Mouse (Mus musculus) embryonic facial prominence, embryonic 13.5 days (tissue): ENCODE measurements around the gene Olfr649. TPM values are rescaled to one million over a fixed set of nuclear protein-coding genes. Genes with fewer than 3 reads are reported as not detected.

ENCODE experiments used
- ATAC-seq: fragments of 200-750 bp; cut with Nextera tagmentation; 2 replicates; pipeline ENCODE4 v1.8.0; 2017; ENCODE audit warnings: low read depth; ENCODE audit not compliant: insufficient number of reproducible peaks, insufficient read depth, low FRiP score, low TSS enrichment
- H3K27ac ChIP-seq: fragments of 300-500 bp; sonication (generic); 2 replicates; pipeline ENCODE4 v1.5.1; 2015; ENCODE audit warnings: moderate library complexity, mild to moderate bottlenecking, inconsistent platforms
- H3K27me3 ChIP-seq: fragments of 300-500 bp; sonication (generic); 2 replicates; pipeline ENCODE4 v1.6.1; 2015; ENCODE audit warnings: mild to moderate bottlenecking, inconsistent platforms
- H3K36me3 ChIP-seq: fragments of 300-500 bp; sonication (generic); 2 replicates; pipeline ENCODE4 v1.6.1; 2015; ENCODE audit warnings: mild to moderate bottlenecking, inconsistent platforms
- H3K4me1 ChIP-seq: fragments of 300-500 bp; sonication (generic); 2 replicates; pipeline ENCODE4 v1.6.1; 2015; ENCODE audit warnings: inconsistent platforms
- H3K4me2 ChIP-seq: fragments of 300-500 bp; sonication (generic); 2 replicates; pipeline ENCODE4 v1.6.1; 2015; ENCODE audit warnings: moderate library complexity, mild to moderate bottlenecking, inconsistent platforms
- H3K4me3 ChIP-seq: fragments of 300-500 bp; sonication (generic); 2 replicates; pipeline ENCODE4 v1.5.1; 2015; ENCODE audit warnings: mild to moderate bottlenecking, inconsistent platforms
- H3K9ac ChIP-seq: fragments of 300-500 bp; sonication (generic); 2 replicates; pipeline ENCODE4 v1.6.1; 2015; ENCODE audit warnings: mild to moderate bottlenecking, inconsistent platforms
- H3K9me3 ChIP-seq: fragments of 300-500 bp; sonication (generic); 2 replicates; pipeline ENCODE4 v1.6.1; 2016; ENCODE audit warnings: inconsistent platforms
- WGBS: fragments of 180-500 bp; shearing (Covaris S2); methylation state at CpG from one replicate; pipeline ENCODE4 v1.1.7; 2015; ENCODE audit warnings: mixed read lengths; 5-methylcytosine and 5-hydroxymethylcytosine counted together
- polyA plus RNA-seq: library from polyadenylated mRNA; unstranded; fragments of >200 nt; fragmentation: Nextera tagmentation; extraction: Ambion mirVana; gene quantifications from 2 replicates; pipeline ENCODE4 v1.2.1, GENCODE M21; 2015

Gene Olfr649
- polyA plus RNA-seq, 1 experiment from 2014 or later: not detected

DNA sequence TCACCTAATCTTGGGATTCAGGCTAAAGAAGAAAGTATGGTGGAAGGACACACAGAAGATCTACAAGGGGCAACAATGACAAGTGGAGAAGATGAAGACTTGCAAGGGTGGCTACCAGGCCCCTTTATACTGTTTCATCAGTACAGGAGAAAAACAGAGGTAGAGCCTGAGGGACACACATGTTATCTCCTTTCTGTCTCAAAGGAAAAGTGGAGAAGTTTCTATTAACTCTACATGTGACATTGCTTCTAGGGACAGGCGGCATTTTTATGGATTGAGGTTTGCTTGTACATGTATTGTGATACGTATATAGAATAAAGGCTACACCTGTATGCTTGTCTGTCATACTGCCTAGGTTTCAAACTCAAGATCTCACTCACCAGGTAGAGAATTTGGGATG lies 12.5 kb downstream of the Olfr649 start, which contains the start of gene Olfr648:
Olfr648 (minus strand) TSS at position 101 of the 400 bp plus-strand sequence.
- no peaks in the 10 kb centered on the region for H3K36me3 ChIP-seq
- H3K9ac ChIP-seq: no peak within 1 kb of the TSS
- no peak within 1 kb of the TSS for H3K27ac ChIP-seq
- H3K9me3 ChIP-seq: no peaks in the 10 kb centered on the region
- H3K4me1 ChIP-seq: no peaks in the 10 kb centered on the region
- no peak within 1 kb of the TSS for H3K4me3 ChIP-seq
- no peak for ATAC-seq
- no peaks in the 10 kb centered on the region for H3K27me3 ChIP-seq
- no peak within 1 kb of the TSS for H3K4me2 ChIP-seq
- WGBS: 88% methylated on average over 2 of the region's 2 CpGs

- Histone ChIP-seq H3K27me3 (no peaks in the 10 kb centered on the region), H3K4me2 (no peak overlapping the region), H3K9ac (no peak overlapping the region), H3K36me3 (no peaks in the 10 kb centered on the region), H3K4me1 (no peaks in the 10 kb centered on the region), H3K27ac (no peak overlapping the region), H3K4me3 (no peak overlapping the region), H3K9me3 (no peaks in the 10 kb centered on the region)
- WGBS: 89% methylated on average over 1 of the region's 1 CpGs
- ATAC-seq: no peak
Observed at GRCm38 (mm10) chr7:104179074-104179473, 16.7 kb downstream of the Olfr649 start.

- H3K36me3 ChIP-seq: no peaks in the 10 kb centered on the region
- 73% methylated on average over 5 of the region's 5 CpGs for WGBS
- H3K27me3 ChIP-seq: no peaks in the 10 kb centered on the region
- no peak overlapping the region for H3K9ac ChIP-seq
- H3K4me3 ChIP-seq: no peak overlapping the region
- H3K27ac ChIP-seq: no peak overlapping the region
- no peak for ATAC-seq
- no peak overlapping the region for H3K4me2 ChIP-seq
- H3K4me1 ChIP-seq: no peaks in the 10 kb centered on the region
- H3K9me3 ChIP-seq: no peaks in the 10 kb centered on the region
Observed at GRCm38 (mm10) chr7:104178422-104179054, 17.2 kb downstream of the Olfr649 start.

DNA sequence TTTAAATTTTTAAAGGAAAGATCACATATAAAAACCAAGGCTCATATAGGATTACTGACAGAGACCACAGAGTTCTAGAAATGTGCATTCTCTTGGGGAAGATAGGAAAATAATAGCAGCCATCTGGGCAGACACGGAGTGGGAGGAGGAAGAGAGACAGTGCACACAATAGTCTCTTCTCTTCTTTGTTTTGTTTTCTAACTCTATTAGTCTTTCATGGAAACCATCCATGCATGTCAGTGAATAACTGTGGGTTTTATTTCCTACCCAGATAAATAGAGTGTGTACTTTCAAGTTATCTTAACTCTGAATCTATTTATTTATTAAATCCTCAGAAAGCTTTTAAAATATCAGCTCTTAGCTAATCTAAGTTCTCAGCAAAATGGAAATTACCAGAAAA lies 20.7 kb downstream of the Olfr649 start:
- H3K4me2 ChIP-seq: no peak overlapping the region
- H3K27ac ChIP-seq: no peak overlapping the region
- no peaks in the 10 kb centered on the region for H3K27me3 ChIP-seq
- H3K4me1 ChIP-seq: no peaks in the 10 kb centered on the region
- ATAC-seq: no peak
- H3K4me3 ChIP-seq: no peak overlapping the region
- H3K36me3 ChIP-seq: no peaks in the 10 kb centered on the region
- 42% methylated on average over 1 of the region's 1 CpGs for WGBS
- H3K9me3 ChIP-seq: no peaks in the 10 kb centered on the region
- H3K9ac ChIP-seq: no peak overlapping the region

- no peaks in the 10 kb centered on the region for H3K4me1 ChIP-seq
- H3K27ac ChIP-seq: no peak overlapping the region
- no peak overlapping the region for H3K4me3 ChIP-seq
- WGBS: 75% methylated on average over 6 of the region's 6 CpGs
- no peak overlapping the region for H3K9ac ChIP-seq
- H3K36me3 ChIP-seq: no peaks in the 10 kb centered on the region
- H3K27me3 ChIP-seq: no peaks in the 10 kb centered on the region
- no peaks in the 10 kb centered on the region for H3K9me3 ChIP-seq
- H3K4me2 ChIP-seq: no peak overlapping the region
- ATAC-seq: no peak
Observed at GRCm38 (mm10) chr7:104169634-104170204, 26.1 kb downstream of the Olfr649 start.

- Histone ChIP-seq H3K4me3 (no peak overlapping the region), H3K9me3 (no peaks in the 10 kb centered on the region), H3K27me3 (no peaks in the 10 kb centered on the region), H3K4me2 (no peak overlapping the region), H3K9ac (no peak overlapping the region), H3K36me3 (no peaks in the 10 kb centered on the region), H3K4me1 (no peaks in the 10 kb centered on the region), H3K27ac (no peak overlapping the region)
- 88% methylated on average over 6 of the region's 6 CpGs for WGBS
- ATAC-seq: no peak
Observed at GRCm38 (mm10) chr7:104167105-104167504, 28.7 kb downstream of the Olfr649 start.

- no peak for ATAC-seq
- WGBS: 81% methylated on average over 2 of the region's 2 CpGs
Observed at GRCm38 (mm10) chr7:104150456-104150855, 45.3 kb downstream of the Olfr649 start, which contains the start of gene Ubqlnl. Gene Ubqlnl, minus strand, starts transcription at chr7:104150556.

DNA sequence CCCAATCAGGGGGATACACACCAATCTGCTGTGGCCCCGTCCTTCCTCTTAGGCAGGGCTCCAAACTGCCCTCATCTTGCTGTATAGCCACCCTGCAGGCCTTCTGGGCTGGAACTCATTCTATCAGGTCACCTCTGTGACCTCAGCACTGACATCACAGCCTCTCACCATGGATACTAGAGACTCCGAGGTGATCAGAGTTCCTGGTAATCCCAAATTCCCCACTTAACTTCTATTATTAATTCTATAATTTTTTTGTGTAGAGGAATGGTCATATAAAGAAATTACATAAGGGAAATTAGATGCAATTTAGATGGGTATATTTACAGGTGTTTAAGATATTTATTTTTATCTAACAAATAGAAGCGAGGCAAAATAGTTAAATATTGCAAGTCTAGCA lies 52.6 kb downstream of the Olfr649 start, which contains the start of gene Ubqln3:
Ubqln3 (minus strand) TSS at position 101 of the 400 bp plus-strand sequence.
- Histone ChIP-seq H3K9ac (no peak within 1 kb of the TSS), H3K9me3 (no peaks in the 10 kb centered on the region), H3K36me3 (no peaks in the 10 kb centered on the region), H3K4me3 (no peak within 1 kb of the TSS), H3K4me1 (no peaks in the 10 kb centered on the region), H3K27ac (no peak within 1 kb of the TSS), H3K27me3 (no peaks in the 10 kb centered on the region), H3K4me2 (no peak within 1 kb of the TSS)
- no peak for ATAC-seq
- WGBS: 73% methylated on average over 3 of the region's 3 CpGs

More at GRCm38 (mm10) chr7:104150456-104150855, 45.3 kb downstream of the Olfr649 start, which contains the start of gene Ubqlnl:
- H3K4me3 ChIP-seq: no peak within 1 kb of the TSS
- H3K4me2 ChIP-seq: no peak within 1 kb of the TSS
- H3K27ac ChIP-seq: no peak within 1 kb of the TSS
- H3K4me1 ChIP-seq: no peaks in the 10 kb centered on the region
- no peak within 1 kb of the TSS for H3K9ac ChIP-seq
- H3K27me3 ChIP-seq: no peaks in the 10 kb centered on the region
- H3K36me3 ChIP-seq: no peaks in the 10 kb centered on the region
- no peaks in the 10 kb centered on the region for H3K9me3 ChIP-seq

Other genes starting within 250 kb of the Olfr649 start
- gene Olfr635, start 224.8 kb downstream of the Olfr649 start, polyA plus RNA-seq: 0.03 TPM in 1 of 2 replicates, not detected in the other
- gene Olfr638, start 197.2 kb downstream of the Olfr649 start, polyA plus RNA-seq: not detected in 2 replicates
- 0.04 and 0.06 TPM in 2 replicates for gene Olfr639, start 178.7 kb downstream of the Olfr649 start, polyA plus RNA-seq
- gene Olfr640, start 170.4 kb downstream of the Olfr649 start, polyA plus RNA-seq: not detected in 2 replicates
- not detected in 2 replicates for gene Olfr641, start 160.5 kb downstream of the Olfr649 start, polyA plus RNA-seq
- gene Olfr642, start 143.3 kb downstream of the Olfr649 start, polyA plus RNA-seq: not detected in 2 replicates
- gene 4930516K23Rik, start 134.5 kb downstream of the Olfr649 start, polyA plus RNA-seq: not detected in 2 replicates
- not detected in 2 replicates for gene Olfr644, start 124.1 kb downstream of the Olfr649 start, polyA plus RNA-seq
- not detected in 2 replicates for gene Olfr645, start 110.5 kb downstream of the Olfr649 start, polyA plus RNA-seq
- gene Olfr646, start 91.1 kb downstream of the Olfr649 start, polyA plus RNA-seq: not detected in 2 replicates
- 0.21 TPM in 1 of 2 replicates, not detected in the other for gene Ubqln5, start 66.2 kb downstream of the Olfr649 start, polyA plus RNA-seq
- gene Olfr643, start 58.6 kb downstream of the Olfr649 start, polyA plus RNA-seq: not detected in 2 replicates
- not detected in 2 replicates for gene Ubqln3, start 52.7 kb downstream of the Olfr649 start, polyA plus RNA-seq
- gene Ubqlnl, start 45.4 kb downstream of the Olfr649 start, polyA plus RNA-seq: 0.31 TPM in 1 of 2 replicates, not detected in the other
- 4.6 and 13.3 TPM in 2 replicates for gene Olfm5, start 31.2 kb downstream of the Olfr649 start, polyA plus RNA-seq
- 0.15 and 0.32 TPM in 2 replicates for gene Olfr648, start 12.6 kb downstream of the Olfr649 start, polyA plus RNA-seq
- 0.72 and 1.1 TPM in 2 replicates for gene Trim6, start 22.8 kb upstream of the Olfr649 start, polyA plus RNA-seq
- gene Trim34a, start 48.5 kb upstream of the Olfr649 start, polyA plus RNA-seq: 1.6 and 2.3 TPM in 2 replicates
- 0.13 and 0.15 TPM in 2 replicates for gene Trim5, start 92.1 kb upstream of the Olfr649 start, polyA plus RNA-seq
- gene Trim12a, start 119.5 kb upstream of the Olfr649 start, polyA plus RNA-seq: 7.1 and 7.2 TPM in 2 replicates
- not detected in 2 replicates for gene Trim34b, start 133.5 kb upstream of the Olfr649 start, polyA plus RNA-seq
- 2.7 and 3.1 TPM in 2 replicates for gene Trim12c, start 157.4 kb upstream of the Olfr649 start, polyA plus RNA-seq
- not detected in 2 replicates for gene Trim30b, start 173.9 kb upstream of the Olfr649 start, polyA plus RNA-seq
- gene Trim30c, start 204.9 kb upstream of the Olfr649 start, polyA plus RNA-seq: 0.20 TPM in 1 of 2 replicates, not detected in the other